ENCODE assay signal across 19 mouse cellular contexts in genomic region chr3:129979510-129979909, GRCm38 (mm10).
"Had no signal": no experiment of that assay in that cellular context is flagged by ENCODE, and none has a peak within 500 bp of the region (broad histone marks: within the 10 kb centered on the region; RNA-seq: fewer than 3 reads in every experiment).

No protein-coding gene starts in this region.

- H3K27ac ChIP-seq: liver, embryonic 15.5 days; lung, embryonic 15.5 days; macrophage; midbrain, embryonic 12.5 days; neural tube, embryonic 13.5 days; stomach, embryonic 15.5 days; stomach, postnatal 0 days had no signal

- H3K4me2 ChIP-seq: liver, embryonic 15.5 days; lung, embryonic 15.5 days; midbrain, embryonic 12.5 days; neural tube, embryonic 13.5 days; stomach, embryonic 15.5 days had no signal

- H3K9ac ChIP-seq: liver, embryonic 15.5 days; liver, postnatal 0 days; lung, embryonic 15.5 days; midbrain, embryonic 12.5 days; neural tube, embryonic 13.5 days; stomach, embryonic 15.5 days had no signal

- DNase-seq: liver, postnatal 0 days; lung, adult 2 months; lung, postnatal 14 days; lung, postnatal 36 days; midbrain, embryonic 14.5 days; right cerebral cortex, postnatal 14 days; thymus, adult 2 months; thymus, postnatal 25 days; thymus, postnatal 4 days had no signal

- ATAC-seq: liver, postnatal 0 days; lung, postnatal 0 days; midbrain, embryonic 16.5 days had no signal

- H3K27me3 ChIP-seq: liver, embryonic 15.5 days; lung, embryonic 15.5 days; midbrain, embryonic 12.5 days; neural tube, embryonic 13.5 days; stomach, embryonic 15.5 days had no signal

- H3K4me3 ChIP-seq: liver, embryonic 15.5 days; lung, embryonic 15.5 days; midbrain, embryonic 12.5 days; myocyte; neural tube, embryonic 13.5 days; stomach, embryonic 15.5 days had no signal

- H3K4me1 ChIP-seq: liver, embryonic 15.5 days; lung, embryonic 15.5 days; midbrain, embryonic 12.5 days; neural tube, embryonic 13.5 days; stomach, embryonic 15.5 days had no signal

- H3K9me3 ChIP-seq: liver, embryonic 15.5 days; lung, embryonic 15.5 days; midbrain, embryonic 12.5 days; neural tube, embryonic 13.5 days; stomach, embryonic 15.5 days had no signal
